Mouse (Mus musculus): Measurements from ENCODE around the gene Pnpla7.

Gene Pnpla7

DNA sequence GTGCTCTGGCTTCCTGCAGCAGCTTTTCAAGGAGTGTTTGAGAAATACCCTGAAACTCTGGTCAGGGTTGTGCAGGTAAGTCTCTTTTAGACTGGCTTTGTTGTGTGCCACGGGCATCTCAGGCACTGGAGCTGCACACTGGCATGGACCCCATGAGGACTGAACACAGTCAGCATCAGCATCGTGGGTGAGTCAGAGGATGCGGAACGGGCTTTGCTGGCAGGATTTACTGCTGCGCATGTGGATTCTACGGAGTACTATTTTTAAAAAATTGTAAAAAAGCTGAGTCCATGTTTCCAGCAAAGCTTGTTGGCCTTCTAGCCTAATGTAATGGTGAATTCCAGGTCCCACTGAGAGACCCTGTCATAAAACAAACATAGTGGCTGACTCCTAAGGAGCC, 19.5 kb downstream of the Pnpla7 start:
- no peak for DNase-seq

- no peak for DNase-seq
These were observed 20.6 kb downstream of the Pnpla7 start for GRCm38 (mm10) chr2:24996471-24996870.

DNA sequence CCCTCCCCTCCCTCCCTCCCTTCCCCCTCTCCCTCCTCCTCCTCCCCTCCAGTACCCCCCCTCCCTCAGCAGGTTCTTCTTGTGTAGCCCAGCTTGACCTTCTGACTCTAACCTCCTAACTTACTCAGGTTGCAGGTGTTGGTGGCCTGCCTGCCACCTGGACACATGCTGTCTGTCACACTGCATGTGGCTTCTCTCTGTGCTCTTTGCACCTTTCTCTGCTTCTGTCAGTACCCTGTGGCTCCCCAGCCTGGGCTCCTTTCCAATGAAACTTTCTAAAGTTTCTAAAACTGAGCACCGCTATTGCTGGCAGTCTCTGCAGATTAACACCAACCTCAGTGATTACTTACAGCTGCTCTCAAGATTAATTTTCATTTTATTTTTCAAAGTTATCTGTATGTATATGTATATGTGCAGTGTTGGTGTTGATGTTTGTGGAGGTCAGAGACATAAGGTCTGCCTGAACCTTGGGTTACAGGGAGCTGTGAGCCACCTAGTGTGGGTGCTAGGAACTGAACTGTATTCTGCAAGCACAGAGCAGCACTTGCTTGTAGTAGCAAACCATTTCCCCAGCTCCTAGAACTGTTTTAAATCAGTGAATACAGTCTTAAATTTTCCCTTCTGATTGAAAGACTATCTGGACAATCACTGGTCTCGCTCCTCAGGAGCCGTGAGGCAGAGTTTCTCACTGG, 24.9 kb downstream of the Pnpla7 start:
- DNase-seq = no peak

- DNase-seq = no peak
These were observed 28.3 kb downstream of the Pnpla7 start for GRCm38 (mm10) chr2:25003946-25004786.

DNA sequence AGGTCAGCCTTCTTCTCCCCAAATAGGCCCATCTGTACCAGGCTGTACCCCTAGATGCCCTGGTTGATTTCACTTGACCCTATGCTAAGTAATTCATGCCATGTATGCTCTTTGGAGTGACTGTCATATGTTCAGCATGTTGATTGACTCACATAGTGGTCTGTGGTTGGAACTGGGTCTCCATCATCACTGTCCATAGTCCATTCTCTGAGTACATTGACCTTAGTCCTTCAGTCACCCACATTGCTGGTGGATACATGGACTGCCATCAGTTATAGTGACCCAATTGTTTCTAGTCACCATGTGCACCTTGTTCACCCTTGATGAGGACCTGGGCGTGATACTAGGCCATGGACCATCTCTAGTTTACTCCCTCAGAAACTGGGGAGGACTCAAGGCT, 30.9 kb downstream of the Pnpla7 start:
- DNase-seq = no peak

- no peak for DNase-seq
These were observed 32.4 kb downstream of the Pnpla7 start for GRCm38 (mm10) chr2:25008250-25008649.

DNA sequence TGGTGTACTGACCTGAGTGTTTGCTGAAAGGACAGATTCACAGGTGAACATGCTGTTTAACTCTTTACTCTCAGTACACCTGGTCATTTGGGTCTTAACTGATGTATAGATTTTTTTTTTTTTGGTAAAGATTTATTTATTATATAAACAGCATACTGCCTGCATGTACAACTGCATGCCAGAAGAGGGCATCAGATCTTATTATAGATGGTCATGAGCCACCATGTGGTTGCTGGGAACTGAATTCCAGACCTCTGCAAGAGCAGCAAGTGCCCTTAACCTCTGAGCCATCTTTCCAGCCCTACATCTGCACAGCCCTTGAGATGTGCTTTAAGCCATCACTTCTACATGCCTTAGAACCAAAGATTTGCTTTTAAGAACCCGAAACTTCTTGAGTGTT, 46.8 kb downstream of the Pnpla7 start:
- no peak for DNase-seq

DNA sequence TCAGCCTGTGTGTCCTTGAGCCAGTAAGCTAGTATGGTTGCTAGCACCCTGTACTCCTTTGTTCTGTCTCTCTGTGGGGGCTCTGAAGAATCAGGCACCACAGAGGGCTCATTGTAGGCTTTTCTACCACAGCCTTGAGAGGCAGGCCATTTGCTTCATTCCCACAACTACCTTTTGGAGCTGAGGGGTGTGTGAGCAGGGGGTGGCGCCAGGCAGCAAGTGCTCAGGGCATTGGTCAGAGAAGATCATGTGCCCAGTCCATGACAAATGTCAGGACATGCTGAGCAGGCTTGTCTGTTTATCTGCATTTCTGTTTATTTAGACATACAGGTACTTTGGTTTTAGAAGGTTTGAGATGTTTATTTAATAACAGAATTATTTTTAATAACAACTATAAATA, 49.3 kb downstream of the Pnpla7 start:
- no peak for DNase-seq

- DNase-seq = no peak
These were observed 59.2 kb downstream of the Pnpla7 start for GRCm38 (mm10) chr2:25034994-25035393.

DNA sequence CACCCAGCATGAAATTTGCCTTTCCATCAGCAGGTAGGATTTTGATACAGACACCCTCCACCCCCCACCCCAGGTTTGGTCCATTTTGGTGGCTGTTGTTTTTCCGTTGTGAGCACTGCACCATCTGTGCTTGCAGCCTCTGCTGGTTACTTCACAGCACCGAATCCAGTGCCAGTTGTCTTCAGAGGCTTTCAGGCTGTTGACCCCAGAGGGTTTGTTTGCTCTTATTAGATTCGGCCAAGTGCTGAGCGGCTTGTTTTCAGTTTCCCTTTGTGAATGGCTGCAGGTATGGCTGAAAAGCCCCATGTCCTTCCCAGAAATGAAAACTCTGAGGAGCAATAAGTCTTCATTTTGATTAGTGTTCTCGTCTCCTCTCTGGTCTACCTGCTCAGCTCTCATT, 64.3 kb downstream of the Pnpla7 start:
- DNase-seq = no peak

- DNase-seq = peak; percentile 89
These were observed 75.1 kb downstream of the Pnpla7 start for GRCm38 (mm10) chr2:25050921-25051320.

DNA sequence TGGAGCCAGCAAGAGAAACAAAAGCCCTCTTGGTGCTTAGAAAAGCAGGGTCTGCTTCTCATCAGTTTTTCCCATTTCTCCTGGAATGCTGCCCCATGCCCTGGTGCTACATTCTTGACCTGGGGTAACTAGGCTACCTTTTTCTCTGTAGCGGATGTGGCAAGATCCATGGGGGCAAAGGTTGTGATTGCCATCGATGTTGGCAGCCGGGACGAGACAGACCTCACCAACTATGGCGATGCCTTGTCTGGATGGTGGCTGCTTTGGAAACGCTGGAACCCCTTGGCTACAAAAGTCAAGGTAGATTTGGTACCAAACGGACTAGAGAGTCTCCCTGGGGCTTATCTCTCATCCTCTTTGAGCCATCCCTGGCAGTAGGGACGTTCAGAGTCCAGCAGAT, 75.6 kb downstream of the Pnpla7 start:
- DNase-seq = no peak

DNA sequence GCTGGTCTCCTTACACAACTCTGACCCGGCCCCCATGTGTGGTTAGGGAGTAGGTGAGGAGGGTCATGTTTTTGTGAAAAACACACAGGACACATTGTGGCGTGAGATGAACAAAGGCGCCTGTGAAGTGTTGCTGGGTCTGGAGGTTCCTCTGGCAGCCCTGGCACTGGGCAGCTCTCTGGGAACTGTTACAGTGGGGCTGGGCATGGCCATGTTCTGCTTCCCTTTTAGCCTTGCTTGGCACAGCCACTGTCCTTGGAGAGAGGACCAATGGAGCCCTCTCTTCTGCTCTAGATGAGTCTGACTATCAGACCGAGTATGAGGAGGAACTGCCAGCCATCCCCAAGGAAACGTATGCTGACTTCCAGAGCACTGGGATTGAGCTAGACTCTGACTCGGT, 77.3 kb downstream of the Pnpla7 start:
- no peak for DNase-seq

DNA sequence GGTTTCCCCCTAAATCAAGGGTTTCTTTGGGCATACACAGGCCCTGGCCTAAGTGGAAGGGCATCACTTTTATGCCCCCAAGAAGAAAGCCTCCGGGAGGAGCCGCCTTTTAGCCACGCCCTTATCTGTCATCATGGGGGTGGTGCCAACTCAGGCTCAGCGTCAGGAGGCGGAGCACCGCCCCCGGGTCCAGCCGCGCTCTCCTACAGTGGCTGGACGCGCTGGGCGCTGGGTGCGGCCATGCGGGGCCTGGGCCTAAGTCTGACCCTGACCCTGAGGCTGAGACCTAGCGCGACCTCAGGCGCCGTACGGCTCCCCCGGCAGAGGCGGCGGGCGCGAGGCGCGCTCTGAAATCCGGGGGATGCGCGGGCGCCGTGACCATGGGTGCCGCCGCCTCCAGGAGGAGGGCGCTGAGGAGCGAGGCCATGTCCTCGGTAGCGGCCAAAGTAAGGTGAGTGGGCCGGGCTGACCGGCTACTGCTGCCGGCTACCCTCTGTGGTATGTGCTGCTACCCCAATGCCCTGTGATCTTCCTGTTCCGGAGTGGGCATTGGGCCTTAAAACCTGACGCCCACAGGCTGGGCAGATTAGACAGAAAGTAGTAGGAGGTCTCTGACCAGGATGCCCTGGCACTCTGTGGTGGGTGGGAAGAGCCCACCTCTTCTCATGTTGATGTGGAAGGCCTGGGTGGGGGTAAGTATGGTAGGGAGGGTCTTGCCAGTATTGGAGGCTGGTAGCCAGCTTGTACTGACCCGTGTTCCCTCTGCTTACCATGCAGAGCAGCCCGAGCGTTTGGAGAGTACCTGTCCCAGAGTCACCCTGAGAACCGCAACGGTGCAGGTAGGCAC, 78.6 kb downstream of the Pnpla7 start, which contains the start of gene Nsmf:
Gene Nsmf (plus strand): TSS at position 135 of the 847 bp plus-strand sequence.
- peak; percentile 77 for DNase-seq

GRCm38 (mm10) chr2:25055068-25055405, 79.2 kb downstream of the Pnpla7 start:
- peak; percentile 61 for DNase-seq

GRCm38 (mm10) chr2:25055409-25056155, 79.7 kb downstream of the Pnpla7 start:
- DNase-seq = peak; percentile 27

DNA sequence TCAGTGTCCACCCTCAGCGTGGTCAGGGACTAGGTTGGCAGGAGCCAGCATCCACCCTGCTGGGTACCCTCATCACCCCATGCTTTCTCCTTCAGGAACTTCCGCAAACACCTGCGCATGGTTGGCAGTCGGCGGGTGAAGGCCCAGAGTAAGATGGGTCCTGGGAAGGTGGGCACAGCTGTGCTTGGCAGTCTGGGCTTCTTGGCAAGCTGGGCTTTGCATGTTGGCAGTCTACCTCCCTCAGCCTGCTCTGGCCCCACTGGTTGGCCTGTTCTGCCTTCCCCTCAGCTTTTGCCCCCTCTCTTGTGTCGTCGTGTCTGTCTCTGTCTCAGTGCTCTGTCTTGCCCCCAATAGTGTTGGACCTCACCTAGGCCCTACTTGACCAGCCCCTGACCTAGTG, 83.1 kb downstream of the Pnpla7 start:
- DNase-seq = no peak

- DNase-seq = no peak
These were observed 87.7 kb downstream of the Pnpla7 start for GRCm38 (mm10) chr2:25063523-25063922.

DNA sequence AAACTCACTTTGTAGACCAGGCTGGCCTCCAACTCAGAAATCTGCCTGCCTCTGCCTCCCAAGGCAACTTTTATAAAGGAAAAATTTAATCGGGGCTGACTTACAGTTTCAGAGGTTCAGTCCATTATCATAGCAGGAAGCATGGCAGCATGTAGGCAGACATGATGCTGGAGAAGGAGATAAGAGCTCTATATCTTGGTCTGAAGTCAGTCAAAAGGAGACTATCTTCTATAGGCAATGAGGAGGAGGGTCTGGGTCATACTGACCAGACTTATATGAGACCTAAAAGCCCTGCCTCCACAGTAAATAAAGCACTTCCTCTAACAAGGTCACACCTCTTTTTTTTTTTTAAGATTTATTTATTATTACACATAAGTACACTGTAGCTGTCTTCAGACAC, 88.5 kb downstream of the Pnpla7 start:
- no peak for DNase-seq

GRCm38 (mm10) chr2:25065537-25065936, 89.7 kb downstream of the Pnpla7 start:
- no peak for DNase-seq

DNA sequence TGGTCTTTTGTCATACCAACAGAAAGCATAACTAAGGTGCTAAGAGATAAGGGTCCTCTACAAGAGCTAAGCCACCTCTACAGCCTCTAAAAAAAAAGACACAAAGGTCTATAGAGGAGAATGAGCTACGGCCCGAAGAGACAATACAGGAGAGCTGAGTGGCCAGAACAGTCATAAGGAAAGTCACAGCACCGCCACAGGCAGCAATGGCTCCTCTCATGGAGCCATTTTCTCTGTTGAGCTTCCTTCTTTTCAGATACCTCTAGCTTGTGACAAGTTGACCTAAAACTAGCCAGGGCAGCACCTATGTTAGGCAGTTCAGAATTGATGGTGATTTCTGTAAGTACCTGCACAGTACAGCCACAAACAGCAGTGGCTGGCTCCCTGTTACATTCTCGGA, 90.7 kb downstream of the Pnpla7 start:
- DNase-seq = no peak

DNA sequence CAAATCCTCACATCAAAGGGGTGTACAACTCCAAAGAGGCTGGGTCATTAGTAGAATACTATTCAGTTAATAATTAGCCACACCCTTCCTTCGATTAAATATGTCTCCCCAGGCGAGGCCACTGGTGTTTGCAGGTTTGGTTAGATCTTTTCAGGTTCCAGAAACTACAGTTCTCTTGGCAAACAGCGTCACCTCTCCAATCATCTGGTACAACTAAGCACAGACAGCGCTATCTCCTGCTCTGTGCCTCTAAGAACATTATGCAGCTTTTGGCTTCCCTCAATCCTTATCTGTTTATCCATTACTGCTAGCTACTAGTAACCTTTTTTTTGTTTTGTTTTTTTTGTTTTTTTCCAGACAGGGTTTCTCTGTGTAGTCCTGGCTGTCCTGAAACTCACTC, 93.7 kb downstream of the Pnpla7 start:
- no peak for DNase-seq

DNA sequence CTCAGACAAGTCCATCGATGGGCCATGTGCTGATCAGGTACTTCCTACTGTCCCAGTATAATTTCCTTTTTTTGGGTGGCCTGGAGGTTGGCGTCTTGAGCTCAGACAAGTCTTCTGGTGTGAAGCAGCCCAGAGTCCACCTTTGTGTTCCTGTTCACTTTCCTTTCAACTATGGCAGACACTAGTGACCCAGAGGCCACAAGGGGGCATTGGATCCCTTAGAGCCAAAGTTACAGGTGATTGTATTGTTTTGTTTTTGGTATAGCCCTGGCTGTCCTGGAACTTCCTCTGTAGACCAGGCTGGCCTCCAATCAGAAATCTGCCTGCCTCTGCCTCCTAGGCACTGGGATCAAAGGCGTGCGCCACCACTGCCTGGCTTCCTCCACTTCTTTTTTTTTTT, 96.6 kb downstream of the Pnpla7 start:
- no peak for DNase-seq

Measured in cerebellum, adult 9-10 months (tissue).